Mouse (Mus musculus): ENCODE measurements around the gene Fam178b.

- no peak for TF ChIP-seq CTCF (IDR thresholded peaks at IDR 0.05; ENCODE audit: control insufficient read depth, insufficient read depth, insufficient read length)
- no peak for TF ChIP-seq MAX (IDR thresholded peaks at IDR 0.05)
These were observed 115.0 kb downstream of the Fam178b start for GRCm38 (mm10) chr1:36567818-36568603.

Data from C2C12 (cell line).